Mouse (Mus musculus) heart, embryonic 10.5 days (tissue): ENCODE measurements around the gene Per1. TPM values are rescaled to one million over a fixed set of nuclear protein-coding genes. Genes with fewer than 3 reads are reported as not detected.

Experiments
- DNase-seq: peaks from one replicate; pipeline ENCODE4 v3.0.0-alpha.2; 2017; ENCODE audit warnings: low spot score
- H3K27ac ChIP-seq: fragments of 300-500 bp; sonication (generic); 2 replicates; pipeline ENCODE4 v1.5.1; 2016; ENCODE audit warnings: mild to moderate bottlenecking
- H3K27me3 ChIP-seq: fragments of 300-500 bp; sonication (generic); 2 replicates; pipeline ENCODE4 v1.6.1; 2016; ENCODE audit warnings: mild to moderate bottlenecking; ENCODE audit not compliant: poor library complexity, insufficient read depth, severe bottlenecking
- H3K36me3 ChIP-seq: fragments of 300-500 bp; sonication (generic); 2 replicates; pipeline ENCODE4 v1.6.1; 2016; ENCODE audit warnings: mild to moderate bottlenecking, moderate library complexity
- H3K4me1 ChIP-seq: fragments of 300-500 bp; sonication (generic); 2 replicates; pipeline ENCODE4 v1.6.1; 2016; ENCODE audit warnings: mild to moderate bottlenecking
- H3K4me3 ChIP-seq: fragments of 300-500 bp; sonication (generic); 2 replicates; pipeline ENCODE4 v1.5.1; 2016; ENCODE audit warnings: mild to moderate bottlenecking, moderate library complexity
- H3K9me3 ChIP-seq: fragments of 300-500 bp; sonication (generic); 2 replicates; pipeline ENCODE4 v1.6.1; 2016; ENCODE audit warnings: mild to moderate bottlenecking, moderate library complexity
- WGBS: fragments of 180-500 bp; shearing (Covaris S2); methylation state at CpG from one replicate; pipeline ENCODE4 v1.1.7; 2016; 5-methylcytosine and 5-hydroxymethylcytosine counted together
- polyA plus RNA-seq: library from polyadenylated mRNA; unstranded; fragments of >200 nt; fragmentation: Nextera tagmentation; extraction: Ambion mirVana; gene quantifications from 2 replicates; pipeline ENCODE4 v1.2.1, GENCODE M21; 2016

The Per1 gene
- polyA plus RNA-seq, 1 experiment from 2014 or later: 8.8 TPM

- Histone ChIP-seq H3K4me1 (peaks cover 54% of the 10 kb centered on the region), H3K36me3 (peaks cover 54% of the 10 kb centered on the region), H3K27me3 (no peaks in the 10 kb centered on the region), H3K27ac (peak overlapping the region; percentile 90), H3K9me3 (no peaks in the 10 kb centered on the region), H3K4me3 (peak overlapping the region; percentile 73)
- WGBS: 89% methylated on average over 20 of the region's 20 CpGs
- DNase-seq: no peak
Measured at GRCm38 (mm10) chr11:69100639-69101360, 5.8 kb downstream of the Per1 start.

- Histone ChIP-seq H3K27me3 (no peaks in the 10 kb centered on the region), H3K9me3 (no peaks in the 10 kb centered on the region), H3K36me3 (peaks cover 64% of the 10 kb centered on the region), H3K4me1 (peaks cover 44% of the 10 kb centered on the region), H3K27ac (no peak overlapping the region), H3K4me3 (no peak overlapping the region)
- WGBS: 84% methylated on average over 21 of the region's 21 CpGs
- no peak for DNase-seq
Measured at GRCm38 (mm10) chr11:69101604-69102402, 6.8 kb downstream of the Per1 start.

- DNase-seq: no peak
- Histone ChIP-seq H3K9me3 (no peaks in the 10 kb centered on the region), H3K4me3 (no peak overlapping the region), H3K27ac (no peak overlapping the region), H3K27me3 (no peaks in the 10 kb centered on the region), H3K4me1 (peaks cover 42% of the 10 kb centered on the region), H3K36me3 (peaks cover 70% of the 10 kb centered on the region)
- 94% methylated on average over 7 of the region's 7 CpGs for WGBS
Measured at GRCm38 (mm10) chr11:69102403-69102725, 7.3 kb downstream of the Per1 start.

- peaks cover 78% of the 10 kb centered on the region for H3K36me3 ChIP-seq
- H3K4me3 ChIP-seq: no peak overlapping the region
- no peaks in the 10 kb centered on the region for H3K9me3 ChIP-seq
- DNase-seq: no peak
- H3K27me3 ChIP-seq: no peaks in the 10 kb centered on the region
- peaks cover 36% of the 10 kb centered on the region for H3K4me1 ChIP-seq
- WGBS: 94% methylated on average over 14 of the region's 14 CpGs
- no peak overlapping the region for H3K27ac ChIP-seq
Measured at GRCm38 (mm10) chr11:69103121-69103520, 8.1 kb downstream of the Per1 start.

GRCm38 (mm10) chr11:69103531-69104435 lies 8.8 kb downstream of the Per1 start:
- WGBS: 85% methylated on average over 15 of the region's 15 CpGs
- Histone ChIP-seq H3K36me3 (peaks cover 84% of the 10 kb centered on the region), H3K27ac (no peak overlapping the region), H3K9me3 (no peaks in the 10 kb centered on the region), H3K27me3 (no peaks in the 10 kb centered on the region), H3K4me3 (0 out of 2 replicates have a peak overlapping the region, but pooled peaks have one; percentile 3), H3K4me1 (peaks cover 29% of the 10 kb centered on the region)
- DNase-seq: no peak

- Histone ChIP-seq H3K27ac (no peak overlapping the region), H3K4me3 (0 out of 2 replicates have a peak overlapping the region, but pooled peaks have one; percentile 3), H3K4me1 (peaks cover 28% of the 10 kb centered on the region), H3K27me3 (no peaks in the 10 kb centered on the region), H3K36me3 (peaks cover 91% of the 10 kb centered on the region), H3K9me3 (no peaks in the 10 kb centered on the region)
- 90% methylated on average over 14 of the region's 14 CpGs for WGBS
- DNase-seq: no peak
Measured at GRCm38 (mm10) chr11:69104487-69104886, 9.5 kb downstream of the Per1 start.

GRCm38 (mm10) chr11:69105227-69105626 lies 10.2 kb downstream of the Per1 start:
- peaks cover 24% of the 10 kb centered on the region for H3K4me1 ChIP-seq
- no peaks in the 10 kb centered on the region for H3K9me3 ChIP-seq
- no peak for DNase-seq
- 84% methylated on average over 6 of the region's 6 CpGs for WGBS
- no peak overlapping the region for H3K4me3 ChIP-seq
- no peak overlapping the region for H3K27ac ChIP-seq
- peaks cover 93% of the 10 kb centered on the region for H3K36me3 ChIP-seq
- H3K27me3 ChIP-seq: no peaks in the 10 kb centered on the region

GRCm38 (mm10) chr11:69105796-69106195 lies 10.8 kb downstream of the Per1 start:
- peaks cover 88% of the 10 kb centered on the region for H3K36me3 ChIP-seq
- H3K4me3 ChIP-seq: no peak overlapping the region
- H3K27me3 ChIP-seq: no peaks in the 10 kb centered on the region
- DNase-seq: no peak
- 84% methylated on average over 2 of the region's 2 CpGs for WGBS
- no peaks in the 10 kb centered on the region for H3K9me3 ChIP-seq
- H3K27ac ChIP-seq: no peak overlapping the region
- peaks cover 19% of the 10 kb centered on the region for H3K4me1 ChIP-seq

- 89% methylated on average over 11 of the region's 11 CpGs for WGBS
- no peak for DNase-seq
- Histone ChIP-seq H3K27me3 (no peaks in the 10 kb centered on the region), H3K27ac (no peak overlapping the region), H3K4me3 (0 out of 2 replicates have a peak overlapping the region, but pooled peaks have one; percentile 5), H3K36me3 (peaks cover 83% of the 10 kb centered on the region), H3K9me3 (no peaks in the 10 kb centered on the region), H3K4me1 (peaks cover 14% of the 10 kb centered on the region)
Measured at GRCm38 (mm10) chr11:69106299-69106698, 11.3 kb downstream of the Per1 start.

GRCm38 (mm10) chr11:69106842-69107241 lies 11.8 kb downstream of the Per1 start:
- Histone ChIP-seq H3K9me3 (no peaks in the 10 kb centered on the region), H3K36me3 (peaks cover 78% of the 10 kb centered on the region)
- whole genome bisulfite sequencing: 87% methylated on average over 11 of the region's 11 CpGs

GRCm38 (mm10) chr11:69107676-69108075 lies 12.7 kb downstream of the Per1 start:
- peaks cover 26% of the 10 kb centered on the region for H3K4me1 ChIP-seq
- WGBS: 83% methylated on average over 11 of the region's 11 CpGs
- H3K9me3 ChIP-seq: no peaks in the 10 kb centered on the region
- no peak overlapping the region for H3K27ac ChIP-seq
- H3K36me3 ChIP-seq: peaks cover 69% of the 10 kb centered on the region
- H3K27me3 ChIP-seq: no peaks in the 10 kb centered on the region
- no peak for DNase-seq
- no peak overlapping the region for H3K4me3 ChIP-seq

More at GRCm38 (mm10) chr11:69106842-69107241, 11.8 kb downstream of the Per1 start:
- Histone ChIP-seq H3K27ac (no peak overlapping the region), H3K4me3 (0 out of 2 replicates have a peak overlapping the region, but pooled peaks have one; percentile 9), H3K4me1 (peaks cover 18% of the 10 kb centered on the region), H3K27me3 (no peaks in the 10 kb centered on the region)
- DNase-seq: no peak

- Histone ChIP-seq H3K4me3 (no peak overlapping the region), H3K36me3 (peaks cover 64% of the 10 kb centered on the region), H3K9me3 (no peaks in the 10 kb centered on the region), H3K4me1 (peaks cover 26% of the 10 kb centered on the region), H3K27ac (no peak overlapping the region), H3K27me3 (no peaks in the 10 kb centered on the region)
- no peak for DNase-seq
- WGBS: 93% methylated on average over 9 of the region's 9 CpGs
Measured at GRCm38 (mm10) chr11:69108223-69108622, 13.2 kb downstream of the Per1 start.
